Mouse (Mus musculus): Measurements from ENCODE around the gene Ugt1a6b. TPM values are rescaled to one million over a fixed set of nuclear protein-coding genes. Genes with fewer than 3 reads are reported as not detected.
"Not testable (repeated sequence)": the region's sequence is repeated elsewhere in the genome, so short reads cannot be mapped to it uniquely, and the experiment has no call there.

The Ugt1a6b gene
- polyA plus RNA-seq, 1 experiment from 2014 or later: not detected

DNA sequence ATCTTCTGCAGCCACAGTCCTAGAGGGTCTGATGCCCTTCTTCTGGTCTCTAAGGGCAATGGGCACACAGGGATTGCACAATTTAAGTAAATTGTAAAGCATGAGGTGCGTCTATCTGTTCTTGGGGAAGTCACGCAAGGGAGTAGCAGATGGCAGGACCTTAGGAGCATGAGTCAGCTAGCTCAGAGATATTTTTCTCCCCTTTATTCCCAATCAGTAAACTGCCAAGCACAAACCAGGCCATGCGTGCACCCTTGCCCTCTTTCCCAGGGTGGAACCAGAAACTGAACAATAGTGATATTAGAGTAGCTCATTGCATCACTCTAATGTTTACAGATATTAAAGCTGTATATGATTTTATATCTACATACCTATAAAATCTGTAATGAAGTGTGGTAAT lies 4.5 kb upstream of the Ugt1a6b start:
- DNase-seq (ENCODE audit: extremely low spot score, low spot score); H3K27me3 ChIP-seq (ENCODE audit: poor library complexity, severe bottlenecking); H3K4me3 ChIP-seq; H3K36me3 ChIP-seq (replicated peaks); H3K4me1 ChIP-seq; H3K9me3 ChIP-seq; H3K27ac ChIP-seq: not testable (repeated sequence)
- WGBS: 87% methylated on average over 3 of the region's 3 CpGs

- H3K4me1 ChIP-seq; H3K36me3 ChIP-seq (replicated peaks); H3K27me3 ChIP-seq (ENCODE audit: poor library complexity, severe bottlenecking); DNase-seq (ENCODE audit: extremely low spot score, low spot score); H3K9me3 ChIP-seq; H3K27ac ChIP-seq; H3K4me3 ChIP-seq: not testable (repeated sequence)
- WGBS: 81% methylated on average over 2 of the region's 2 CpGs
Measured at GRCm38 (mm10) chr1:88099691-88100090, 3.4 kb upstream of the Ugt1a6b start.

DNA sequence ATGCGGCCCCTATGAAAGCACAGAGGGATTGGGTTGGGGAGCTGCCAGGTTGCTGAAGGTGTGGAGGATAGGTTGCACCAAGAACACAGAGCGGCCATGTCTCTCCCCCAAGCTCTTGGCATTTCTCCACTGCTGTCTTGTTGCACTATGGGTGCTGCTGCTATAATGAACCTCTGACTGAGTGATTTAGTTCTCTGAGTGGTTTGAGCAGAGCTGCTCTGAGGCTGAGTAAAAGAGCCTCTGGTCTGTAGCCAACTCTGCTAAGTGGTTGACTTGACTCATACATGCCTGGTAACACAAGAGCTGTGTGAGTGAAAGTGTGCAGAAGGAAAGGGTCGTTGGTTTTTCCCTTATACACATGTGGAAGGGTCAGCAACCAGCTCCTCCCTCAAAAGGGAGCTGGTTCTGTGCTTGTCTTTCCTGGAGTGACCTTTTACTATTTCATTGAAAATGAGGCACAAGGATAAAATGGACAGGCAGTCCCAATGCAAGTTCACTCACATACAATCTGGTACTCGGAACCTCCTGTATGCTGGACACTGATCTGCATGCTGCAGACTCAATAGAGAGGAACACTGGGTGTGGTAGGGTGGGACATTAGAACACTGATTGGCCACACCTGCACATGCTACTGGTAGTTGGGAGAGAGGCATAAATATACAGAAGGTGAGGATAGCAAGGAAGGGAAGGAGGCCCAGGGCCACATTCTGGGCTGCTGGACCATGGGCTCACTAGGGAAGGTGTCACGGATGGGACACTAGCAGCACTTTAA lies 831 bp downstream of the Ugt1a6b start:
- not testable (repeated sequence) for DNase-seq (ENCODE audit: extremely low spot score, low spot score); H3K9me3 ChIP-seq; H3K36me3 ChIP-seq (replicated peaks); H3K4me3 ChIP-seq; H3K4me1 ChIP-seq; H3K27me3 ChIP-seq (ENCODE audit: poor library complexity, severe bottlenecking); H3K27ac ChIP-seq
- 90% methylated on average over 5 of the region's 5 CpGs for WGBS

DNA sequence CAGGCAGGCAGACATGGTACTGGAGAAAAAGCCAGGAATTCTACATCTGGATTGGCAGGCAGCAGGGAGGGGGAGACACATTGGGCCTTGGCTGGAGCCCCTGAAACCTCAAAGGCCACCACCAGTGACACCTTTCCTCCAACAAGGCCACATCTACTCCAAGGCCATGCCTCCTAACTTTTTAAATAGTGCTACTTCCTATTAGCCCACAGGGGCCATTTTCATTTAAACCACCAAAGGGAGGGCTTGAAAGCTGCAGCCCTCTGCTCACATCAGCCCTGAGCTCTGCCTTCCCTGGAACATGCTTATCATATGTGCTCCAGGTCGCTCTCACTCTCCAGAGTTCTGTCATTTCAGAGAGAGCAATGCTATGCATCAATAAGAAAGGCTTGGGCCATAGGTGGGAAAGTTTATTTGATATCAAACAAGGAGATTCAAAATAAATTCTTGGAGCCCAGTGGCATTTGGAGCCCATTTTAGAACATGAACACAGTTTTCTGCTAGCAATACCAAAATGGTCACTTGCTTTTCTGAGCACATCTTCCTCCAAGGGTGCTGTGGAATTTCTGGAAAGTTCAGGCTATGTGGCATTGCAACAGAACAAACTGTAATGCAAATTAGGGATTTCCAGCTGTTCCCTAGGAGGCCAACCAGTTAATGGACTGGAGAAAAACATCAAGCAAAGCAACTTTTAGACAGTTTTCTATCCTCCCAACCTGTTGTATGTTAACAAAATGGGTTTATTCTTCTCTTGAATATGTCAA lies 1.8 kb downstream of the Ugt1a6b start:
- no peaks in the 10 kb centered on the region for H3K9me3 ChIP-seq
- no peak overlapping the region for H3K4me3 ChIP-seq
- WGBS: 84% methylated on average over 1 of the region's 1 CpGs
- H3K27me3 ChIP-seq (ENCODE audit: poor library complexity, severe bottlenecking): no peaks in the 10 kb centered on the region
- DNase-seq (ENCODE audit: extremely low spot score, low spot score): no peak
- no peaks in the 10 kb centered on the region for H3K4me1 ChIP-seq
- H3K27ac ChIP-seq: no peak overlapping the region
- H3K36me3 ChIP-seq (replicated peaks): no peaks in the 10 kb centered on the region

DNA sequence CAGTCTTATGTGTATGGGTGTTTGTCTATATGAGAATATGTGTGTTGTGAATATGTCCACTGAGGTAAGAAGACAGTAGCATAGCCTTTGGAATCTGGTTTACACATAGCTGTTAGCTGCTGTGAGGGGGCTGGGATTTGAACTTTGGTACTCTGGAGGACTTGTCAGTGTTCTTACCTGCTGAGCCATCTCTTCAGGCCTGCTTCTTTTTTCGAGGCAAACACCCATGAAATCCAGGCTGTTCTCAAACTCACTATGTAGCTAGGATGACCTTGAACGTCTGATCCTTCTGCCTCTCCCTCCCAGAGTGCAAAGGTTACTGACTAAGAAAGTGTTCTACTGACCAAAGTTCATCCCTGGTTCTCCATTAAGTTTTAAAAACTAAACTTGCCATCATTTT lies 2.6 kb downstream of the Ugt1a6b start:
- Histone ChIP-seq H3K27me3 (ENCODE audit: poor library complexity, severe bottlenecking) (no peaks in the 10 kb centered on the region), H3K4me3 (no peak overlapping the region), H3K9me3 (no peaks in the 10 kb centered on the region), H3K27ac (no peak overlapping the region), H3K36me3 (replicated peaks) (no peaks in the 10 kb centered on the region), H3K4me1 (no peaks in the 10 kb centered on the region)
- no peak for DNase-seq (ENCODE audit: extremely low spot score, low spot score)
- 70% methylated on average over 2 of the region's 2 CpGs for WGBS

DNA sequence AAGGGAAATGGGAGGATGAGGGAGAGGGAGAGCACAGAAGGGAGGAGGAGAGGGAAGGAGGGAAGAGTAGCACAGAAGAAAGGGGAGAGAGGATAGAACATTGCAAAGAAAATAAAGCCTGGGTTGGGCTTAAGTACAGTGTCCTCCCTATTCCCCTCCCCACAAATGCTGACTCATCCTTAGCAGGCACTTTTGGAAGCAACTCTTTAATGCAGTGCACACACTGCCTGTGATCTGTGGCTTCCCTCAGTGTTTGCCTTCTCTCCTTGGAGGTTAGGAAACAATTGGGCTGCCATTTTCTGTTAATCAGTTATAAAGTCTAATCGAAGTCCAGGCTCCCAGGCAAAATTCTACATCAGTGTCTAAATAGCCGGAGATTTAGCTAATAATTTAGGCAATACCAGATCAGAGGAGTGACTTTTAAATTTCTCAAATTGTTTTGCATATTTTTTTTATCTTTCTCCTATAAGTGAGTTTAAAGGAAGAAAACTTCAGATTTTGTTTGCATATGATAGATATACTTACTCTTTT lies 6.0 kb downstream of the Ugt1a6b start:
- DNase-seq (ENCODE audit: extremely low spot score, low spot score); H3K36me3 ChIP-seq (replicated peaks); H3K4me3 ChIP-seq; H3K27ac ChIP-seq; H3K4me1 ChIP-seq; H3K9me3 ChIP-seq; H3K27me3 ChIP-seq (ENCODE audit: poor library complexity, severe bottlenecking): not testable (repeated sequence)
- WGBS: 84% methylated on average over 2 of the region's 2 CpGs

DNA sequence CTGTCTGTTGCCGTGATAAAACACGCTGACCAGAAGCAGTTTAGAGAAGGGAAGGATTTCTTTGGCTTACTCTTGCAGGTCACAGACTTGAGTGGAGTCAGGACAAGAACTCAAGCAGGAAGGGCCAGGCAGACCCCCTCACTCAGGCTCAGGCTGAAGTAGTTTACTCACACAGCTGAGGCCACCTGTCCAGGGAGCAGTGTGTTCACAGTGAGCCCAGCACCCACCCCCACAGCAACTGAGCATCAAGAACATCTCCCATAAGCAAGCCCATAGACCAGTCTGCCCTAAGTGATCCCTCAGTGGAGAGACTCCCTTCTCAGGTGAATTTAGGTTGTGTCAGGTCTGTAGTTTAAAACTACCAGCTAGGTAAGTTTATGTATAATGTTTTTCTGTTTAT lies 6.6 kb downstream of the Ugt1a6b start:
- not testable (repeated sequence) for H3K27ac ChIP-seq; H3K27me3 ChIP-seq (ENCODE audit: poor library complexity, severe bottlenecking); H3K9me3 ChIP-seq; H3K4me3 ChIP-seq; DNase-seq (ENCODE audit: extremely low spot score, low spot score); H3K36me3 ChIP-seq (replicated peaks); H3K4me1 ChIP-seq
- WGBS: 90% methylated on average over 2 of the region's 2 CpGs

- not testable (repeated sequence) for H3K27me3 ChIP-seq (ENCODE audit: poor library complexity, severe bottlenecking); H3K4me3 ChIP-seq; H3K9me3 ChIP-seq; DNase-seq (ENCODE audit: extremely low spot score, low spot score); H3K36me3 ChIP-seq (replicated peaks); H3K27ac ChIP-seq; H3K4me1 ChIP-seq
- WGBS: 89% methylated on average over 6 of the region's 6 CpGs
Measured at GRCm38 (mm10) chr1:88112769-88113168, 9.7 kb downstream of the Ugt1a6b start.

GRCm38 (mm10) chr1:88120550-88120949 lies 17.5 kb downstream of the Ugt1a6b start:
- H3K4me3 ChIP-seq; H3K4me1 ChIP-seq; H3K36me3 ChIP-seq (replicated peaks); H3K9me3 ChIP-seq; H3K27ac ChIP-seq; DNase-seq (ENCODE audit: extremely low spot score, low spot score); H3K27me3 ChIP-seq (ENCODE audit: poor library complexity, severe bottlenecking): not testable (repeated sequence)
- 11% methylated on average over 4 of the region's 4 CpGs for WGBS

DNA sequence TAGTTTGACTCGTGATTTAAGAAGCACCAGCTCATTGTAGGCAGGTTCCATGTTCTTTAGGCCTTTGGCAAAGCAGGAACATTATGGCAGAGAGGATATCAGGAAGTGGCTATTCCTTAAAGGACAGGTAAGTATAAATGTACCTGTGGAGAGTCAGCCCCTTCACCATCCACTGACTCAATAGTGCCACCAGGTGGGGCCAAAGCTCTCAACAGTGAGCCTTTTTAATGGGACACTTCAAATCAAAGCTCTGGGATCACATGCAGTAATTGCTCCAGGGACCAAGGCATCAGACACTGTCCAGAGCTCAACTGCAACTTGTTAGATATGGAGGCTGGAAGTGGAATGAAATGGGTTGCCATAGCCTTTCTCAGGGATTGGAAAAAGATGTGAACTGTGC lies 18.5 kb downstream of the Ugt1a6b start:
- not testable (repeated sequence) for H3K9me3 ChIP-seq; H3K4me1 ChIP-seq; DNase-seq (ENCODE audit: extremely low spot score, low spot score); H3K27ac ChIP-seq; H3K36me3 ChIP-seq (replicated peaks); H3K27me3 ChIP-seq (ENCODE audit: poor library complexity, severe bottlenecking); H3K4me3 ChIP-seq
- no CpG with 5 or more reads among the region's 1 CpGs for WGBS

DNA sequence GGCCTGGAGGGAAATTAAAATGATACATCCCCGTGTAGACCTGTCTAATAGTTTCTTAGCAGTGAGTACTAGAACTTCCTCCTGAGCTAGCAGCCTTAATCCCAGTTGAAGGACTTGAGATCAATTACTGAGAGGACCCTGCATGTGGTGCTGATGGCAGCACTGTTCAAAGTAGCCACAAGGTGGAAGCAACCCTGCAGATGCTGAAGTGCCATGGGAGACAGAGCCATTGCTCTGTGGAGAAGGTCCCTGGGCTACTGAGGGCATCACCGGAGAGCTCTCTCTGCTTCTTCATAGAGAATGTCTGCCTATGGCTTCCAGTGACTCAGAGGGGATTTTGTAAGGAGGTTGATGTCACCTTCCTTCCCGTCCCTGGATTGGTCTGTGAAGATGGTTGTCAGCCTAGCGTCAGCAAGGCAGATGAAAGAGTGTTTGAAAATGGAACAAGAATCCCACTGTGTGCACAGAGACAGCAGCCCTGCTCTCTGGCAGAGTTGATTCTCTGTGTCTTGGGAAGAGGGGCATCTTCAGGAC lies 22.8 kb downstream of the Ugt1a6b start:
- H3K9me3 ChIP-seq; DNase-seq (ENCODE audit: extremely low spot score, low spot score); H3K4me3 ChIP-seq; H3K27ac ChIP-seq; H3K36me3 ChIP-seq (replicated peaks); H3K27me3 ChIP-seq (ENCODE audit: poor library complexity, severe bottlenecking); H3K4me1 ChIP-seq: not testable (repeated sequence)
- WGBS: 81% methylated on average over 4 of the region's 4 CpGs

DNA sequence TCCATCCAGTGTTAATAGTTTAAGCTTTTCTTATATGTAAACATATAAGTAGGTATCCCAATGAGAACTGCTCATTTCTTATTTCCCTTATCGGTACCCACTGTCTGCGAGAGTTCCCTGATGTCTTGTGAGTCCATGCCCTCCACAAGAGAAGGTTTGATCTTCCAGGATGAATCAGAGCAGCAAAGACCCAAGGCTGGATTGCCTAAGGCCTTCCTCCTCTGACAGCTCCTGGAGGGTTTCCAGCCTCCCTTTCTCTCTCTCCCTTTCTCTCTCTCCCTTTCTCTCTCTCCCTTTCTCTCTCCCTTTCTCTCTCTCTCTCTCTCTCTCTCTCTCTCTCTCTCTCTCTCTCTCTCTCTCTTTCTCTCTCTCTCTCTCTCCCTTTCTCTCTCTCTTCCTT lies 26.0 kb downstream of the Ugt1a6b start:
- H3K4me1 ChIP-seq; DNase-seq (ENCODE audit: extremely low spot score, low spot score); H3K36me3 ChIP-seq (replicated peaks); H3K27me3 ChIP-seq (ENCODE audit: poor library complexity, severe bottlenecking); H3K9me3 ChIP-seq; H3K27ac ChIP-seq; H3K4me3 ChIP-seq: not testable (repeated sequence)
- WGBS: 92% methylated on average over 2 of the region's 2 CpGs

- 96% methylated on average over 1 of the region's 1 CpGs for WGBS
- H3K36me3 ChIP-seq (replicated peaks); H3K9me3 ChIP-seq; H3K27ac ChIP-seq; H3K4me3 ChIP-seq; H3K27me3 ChIP-seq (ENCODE audit: poor library complexity, severe bottlenecking); DNase-seq (ENCODE audit: extremely low spot score, low spot score): not testable (repeated sequence)
- H3K4me1 ChIP-seq: peaks cover 10% of the 10 kb centered on the region
Measured at GRCm38 (mm10) chr1:88130223-88130622, 27.2 kb downstream of the Ugt1a6b start.

Data from forebrain, embryonic 10.5 days (tissue).